In the genomic region with DNA sequence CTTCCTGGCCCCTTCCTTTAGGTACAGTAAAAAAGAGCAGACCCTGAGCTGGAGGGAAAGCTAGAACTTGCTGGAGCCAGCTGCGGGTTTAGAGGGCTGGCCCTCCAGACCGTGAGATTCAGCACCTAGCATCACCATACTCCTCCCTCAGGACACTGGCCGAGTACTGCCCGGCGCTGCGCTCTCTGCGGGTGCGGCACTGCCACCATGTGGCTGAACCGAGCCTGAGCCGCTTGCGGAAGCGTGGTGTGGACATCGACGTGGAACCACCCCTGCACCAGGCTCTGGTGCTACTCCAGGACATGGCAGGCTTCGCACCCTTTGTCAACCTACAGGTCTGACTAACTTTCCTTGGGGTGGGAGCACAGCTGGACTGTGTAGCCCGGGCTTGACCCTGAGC, we compare ENCODE assay signal across 8 mouse cellular contexts. TPM values are rescaled to one million over a fixed set of nuclear protein-coding genes. Genes with fewer than 3 reads are reported as not detected.
A peak's percentile ranks its signal among the peaks of the same experiment; 100 is the strongest.
DNase-seq lines count a peak whose midpoint lies in the region; ATAC-seq lines count a peak whose summit lies in the region.

No protein-coding gene starts in this region.

- WGBS in intestine, embryonic 16.5 days = 7% methylated on average over 16 of the region's 16 CpGs
- 7% methylated on average over 16 of the region's 16 CpGs for WGBS in limb, embryonic 15.5 days
- 6% methylated on average over 16 of the region's 16 CpGs for WGBS in midbrain, embryonic 16.5 days

- no peak overlapping the region for H3K4me3 ChIP-seq in intestine, embryonic 16.5 days (ENCODE audit: low read length)
- H3K4me3 ChIP-seq in limb, embryonic 15.5 days = no peak overlapping the region
- H3K4me3 ChIP-seq in midbrain, embryonic 16.5 days (ENCODE audit: low read depth, low read length) = no peak overlapping the region

- DNase-seq in thymus, postnatal 0 days (ENCODE audit: low spot score) = peak; percentile 36
- DNase-seq in thymus, postnatal 10 days (ENCODE audit: low spot score in 2 of 2) = no peak
- DNase-seq in embryo, embryonic 9.5 days (ENCODE audit: extremely low spot score) = peak; percentile 82
- DNase-seq in gastrocnemius, postnatal 4 days (ENCODE audit: low spot score in 2 of 2) = peak; percentile 74 to 82
- peak; percentile 79 to 80 for DNase-seq in spleen, postnatal 36 days (ENCODE audit: low spot score in 2 of 2)

- H3K27ac ChIP-seq in intestine, embryonic 16.5 days (ENCODE audit: low read length) = no peak overlapping the region
- H3K27ac ChIP-seq in limb, embryonic 15.5 days = no peak overlapping the region
- no peak overlapping the region for H3K27ac ChIP-seq in midbrain, embryonic 16.5 days (ENCODE audit: low read length)

- peak; percentile 38 for ATAC-seq in intestine, embryonic 16.5 days
- no peak for ATAC-seq in limb, embryonic 15.5 days (ENCODE audit: insufficient number of reproducible peaks, low FRiP score, low TSS enrichment, low read depth)
- no peak for ATAC-seq in midbrain, embryonic 16.5 days

- H3K9ac ChIP-seq in intestine, embryonic 16.5 days (ENCODE audit: low read depth, low read length) = no peak overlapping the region
- no peak overlapping the region for H3K9ac ChIP-seq in limb, embryonic 15.5 days
- no peak overlapping the region for H3K9ac ChIP-seq in midbrain, embryonic 16.5 days (ENCODE audit: low read depth, low read length)

- peaks cover 6% of the 10 kb centered on the region; the same call in 1 of the 2 replicates for H3K36me3 ChIP-seq in intestine, embryonic 16.5 days (ENCODE audit: control insufficient read depth, insufficient read depth, low read length)
- H3K36me3 ChIP-seq in limb, embryonic 15.5 days = peaks cover 28% of the 10 kb centered on the region
- H3K36me3 ChIP-seq in midbrain, embryonic 16.5 days (ENCODE audit: control insufficient read depth, insufficient read depth, low read length) = peaks cover 15% of the 10 kb centered on the region

- peaks cover 28% of the 10 kb centered on the region for H3K4me1 ChIP-seq in intestine, embryonic 16.5 days (ENCODE audit: control insufficient read depth, insufficient read depth, low read length)
- peaks cover 32% of the 10 kb centered on the region for H3K4me1 ChIP-seq in limb, embryonic 15.5 days
- peaks cover 26% of the 10 kb centered on the region for H3K4me1 ChIP-seq in midbrain, embryonic 16.5 days (ENCODE audit: control insufficient read depth, insufficient read depth, low read length)

- no peaks in the 10 kb centered on the region for H3K9me3 ChIP-seq in intestine, embryonic 16.5 days (ENCODE audit: control insufficient read depth, low read length)
- no peaks in the 10 kb centered on the region for H3K9me3 ChIP-seq in limb, embryonic 15.5 days
- H3K9me3 ChIP-seq in midbrain, embryonic 16.5 days (replicated peaks; ENCODE audit: control insufficient read depth, low read length, poor library complexity, severe bottlenecking) = no peaks in the 10 kb centered on the region

- no peak overlapping the region for H3K4me2 ChIP-seq in intestine, embryonic 16.5 days (ENCODE audit: low read depth, low read length)
- peak overlapping the region; percentile 17 for H3K4me2 ChIP-seq in limb, embryonic 15.5 days
- H3K4me2 ChIP-seq in midbrain, embryonic 16.5 days (ENCODE audit: low read length) = peak overlapping the region; percentile 98

- peaks cover 21% of the 10 kb centered on the region for H3K27me3 ChIP-seq in intestine, embryonic 16.5 days (replicated peaks; ENCODE audit: control insufficient read depth, insufficient read depth, low read length)
- H3K27me3 ChIP-seq in limb, embryonic 15.5 days = peaks cover 32% of the 10 kb centered on the region
- no peaks in the 10 kb centered on the region for H3K27me3 ChIP-seq in midbrain, embryonic 16.5 days (ENCODE audit: control insufficient read depth, insufficient read depth, low read depth, low read length)

RNA-seq across cellular contexts. Expression of a gene that starts 2.0 kb away (rescaled TPM):
- 8.3 and 9.1 TPM in 2 replicates for polyA plus RNA-seq in thymus, postnatal 0 days (2015; fragmentation: Nextera tagmentation; extraction: Ambion mirVana)
- 1 to 10 TPM; 4.4 to 5.1 TPM for total RNA-seq in gastrocnemius, postnatal 4 days (2021)
- 17.3 and 18.9 TPM in 2 replicates for polyA plus RNA-seq in intestine, embryonic 16.5 days (2015; fragmentation: Nextera tagmentation; extraction: Ambion mirVana)
- 12.8 and 13.2 TPM in 2 replicates for polyA plus RNA-seq in limb, embryonic 15.5 days (2015; fragmentation: Nextera tagmentation; extraction: Ambion mirVana)
- 49.5 and 51.3 TPM in 2 replicates for polyA plus RNA-seq in midbrain, embryonic 16.5 days (2015; fragmentation: Nextera tagmentation; extraction: Ambion mirVana)

RNA-seq across cellular contexts. Expression of a gene that starts 3.0 kb away (rescaled TPM):
- 4.6 and 5.3 TPM in 2 replicates for polyA plus RNA-seq in thymus, postnatal 0 days (2015; fragmentation: Nextera tagmentation; extraction: Ambion mirVana)
- 1 to 10 TPM; 2.0 to 2.9 TPM for total RNA-seq in gastrocnemius, postnatal 4 days (2021)
- polyA plus RNA-seq in intestine, embryonic 16.5 days (2015; fragmentation: Nextera tagmentation; extraction: Ambion mirVana) = 13.2 and 13.6 TPM in 2 replicates
- polyA plus RNA-seq in limb, embryonic 15.5 days (2015; fragmentation: Nextera tagmentation; extraction: Ambion mirVana) = 5.5 and 5.8 TPM in 2 replicates
- 129 and 146 TPM in 2 replicates for polyA plus RNA-seq in midbrain, embryonic 16.5 days (2015; fragmentation: Nextera tagmentation; extraction: Ambion mirVana)

RNA-seq across cellular contexts. Expression of a gene that starts 8.6 kb away (rescaled TPM):
- polyA plus RNA-seq in thymus, postnatal 0 days (2015; fragmentation: Nextera tagmentation; extraction: Ambion mirVana) = 152 and 155 TPM in 2 replicates
- 100 to 1,000 TPM; 106 to 120 TPM for total RNA-seq in gastrocnemius, postnatal 4 days (2021)
- 127 and 132 TPM in 2 replicates for polyA plus RNA-seq in intestine, embryonic 16.5 days (2015; fragmentation: Nextera tagmentation; extraction: Ambion mirVana)
- 150 and 176 TPM in 2 replicates for polyA plus RNA-seq in limb, embryonic 15.5 days (2015; fragmentation: Nextera tagmentation; extraction: Ambion mirVana)
- 313 and 332 TPM in 2 replicates for polyA plus RNA-seq in midbrain, embryonic 16.5 days (2015; fragmentation: Nextera tagmentation; extraction: Ambion mirVana)

RNA-seq across cellular contexts. Expression of a gene that starts 11.0 kb away (rescaled TPM):
- 7.5 and 8.1 TPM in 2 replicates for polyA plus RNA-seq in thymus, postnatal 0 days (2015; fragmentation: Nextera tagmentation; extraction: Ambion mirVana)
- 1 to 10 TPM; 1.7 to 2.5 TPM for total RNA-seq in gastrocnemius, postnatal 4 days (2021)
- polyA plus RNA-seq in intestine, embryonic 16.5 days (2015; fragmentation: Nextera tagmentation; extraction: Ambion mirVana) = 16.2 and 16.3 TPM in 2 replicates
- polyA plus RNA-seq in limb, embryonic 15.5 days (2015; fragmentation: Nextera tagmentation; extraction: Ambion mirVana) = 3.1 and 3.6 TPM in 2 replicates
- 10.7 and 11.8 TPM in 2 replicates for polyA plus RNA-seq in midbrain, embryonic 16.5 days (2015; fragmentation: Nextera tagmentation; extraction: Ambion mirVana)

RNA-seq across cellular contexts. Expression of a gene that starts 20.2 kb away (rescaled TPM):
- 1.1 and 1.5 TPM in 2 replicates for polyA plus RNA-seq in thymus, postnatal 0 days (2015; fragmentation: Nextera tagmentation; extraction: Ambion mirVana)
- total RNA-seq in gastrocnemius, postnatal 4 days (2021) = under 1 TPM; 0.59 to 0.70 TPM
- 1.3 and 1.5 TPM in 2 replicates for polyA plus RNA-seq in intestine, embryonic 16.5 days (2015; fragmentation: Nextera tagmentation; extraction: Ambion mirVana)
- polyA plus RNA-seq in limb, embryonic 15.5 days (2015; fragmentation: Nextera tagmentation; extraction: Ambion mirVana) = 1.5 and 2.1 TPM in 2 replicates
- polyA plus RNA-seq in midbrain, embryonic 16.5 days (2015; fragmentation: Nextera tagmentation; extraction: Ambion mirVana) = 1.4 and 2.7 TPM in 2 replicates

Comparison
In these comparisons a context has a peak if more than half of its experiments do, and no peak if none do; other contexts are left out.
1. DNase-seq: peak in thymus, postnatal 0 days (single experiment), embryo, embryonic 9.5 days (single experiment), gastrocnemius, postnatal 4 days (2 of 2) and spleen, postnatal 36 days (2 of 2); none in thymus, postnatal 10 days (0 of 2).